Mouse (Mus musculus) left cerebral cortex, adult 8-10 months (tissue): ENCODE measurements around the gene Endod1. TPM values are rescaled to one million over a fixed set of nuclear protein-coding genes. Genes with fewer than 3 reads are reported as not detected.

Source experiments
- DNase-seq, 2 experiments: peaks; one replicate each; pipeline ENCODE4 v3.0.0; 2022; ENCODE audit warnings: low spot score in 2 of 2
- total RNA-seq, 4 experiments: library from RNA; stranded (reverse); gene quantifications; 2 replicates each; pipeline ENCODE4 v1.2.4; 2022

Gene Endod1
- total RNA-seq, result 10 to 100 TPM; 78.1 to 90.6 (median 84.1) TPM

DNA sequence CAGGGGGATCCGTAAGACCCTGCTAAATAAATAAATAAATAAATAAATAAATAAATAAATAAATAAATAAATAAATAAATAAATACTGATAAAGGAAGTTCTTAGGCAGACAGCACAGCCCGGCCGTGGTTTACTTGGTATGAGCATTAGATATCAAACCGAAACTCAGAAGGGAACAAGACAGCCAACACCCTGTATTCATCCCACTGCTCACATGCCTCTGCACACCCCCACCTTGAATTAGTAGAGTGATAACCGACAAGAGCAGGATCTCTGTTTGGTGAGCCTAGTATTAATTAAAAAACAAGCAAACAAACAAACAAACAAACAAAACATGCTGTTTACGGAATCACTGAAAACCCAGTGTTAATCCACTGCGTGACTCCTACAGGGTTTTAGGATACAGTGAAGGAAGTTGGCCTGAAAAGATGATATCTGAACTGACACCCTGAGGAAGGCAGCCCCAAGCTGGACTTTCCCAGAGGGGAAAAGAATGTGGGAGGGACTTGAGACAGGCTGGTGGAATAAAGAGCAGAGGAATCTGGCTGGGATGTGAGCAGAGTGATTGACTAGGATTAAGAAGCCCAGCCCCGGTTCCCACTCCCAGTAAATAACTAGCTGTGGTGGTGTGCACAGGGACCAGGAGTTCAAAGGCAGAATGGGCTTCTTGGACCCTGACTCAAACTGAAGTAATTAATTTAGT is at the start of gene Endod1:
Gene Endod1 (minus strand): TSS at position 155 of the 703 bp plus-strand sequence.
- DNase-seq, result no peak

DNA sequence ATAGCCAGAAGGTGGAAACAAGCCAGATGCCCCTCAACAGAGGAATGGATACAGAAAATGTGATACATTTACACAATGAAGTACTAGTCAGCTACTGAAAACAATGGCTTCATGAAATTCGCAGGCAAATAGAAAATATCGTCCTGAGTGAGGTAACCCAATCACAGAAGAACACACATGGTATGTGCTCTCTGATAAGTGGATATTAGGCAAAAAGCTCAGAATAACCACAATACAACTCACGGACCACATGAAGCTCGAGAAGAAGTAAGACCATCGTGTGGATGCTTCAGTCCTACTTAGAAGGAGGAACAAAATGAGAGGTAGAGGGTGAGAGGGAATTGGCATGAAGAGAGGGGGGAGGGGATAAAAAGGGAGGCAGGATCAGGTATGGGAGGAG is 27.8 kb upstream of the Endod1 start:
- no peak for DNase-seq

DNA sequence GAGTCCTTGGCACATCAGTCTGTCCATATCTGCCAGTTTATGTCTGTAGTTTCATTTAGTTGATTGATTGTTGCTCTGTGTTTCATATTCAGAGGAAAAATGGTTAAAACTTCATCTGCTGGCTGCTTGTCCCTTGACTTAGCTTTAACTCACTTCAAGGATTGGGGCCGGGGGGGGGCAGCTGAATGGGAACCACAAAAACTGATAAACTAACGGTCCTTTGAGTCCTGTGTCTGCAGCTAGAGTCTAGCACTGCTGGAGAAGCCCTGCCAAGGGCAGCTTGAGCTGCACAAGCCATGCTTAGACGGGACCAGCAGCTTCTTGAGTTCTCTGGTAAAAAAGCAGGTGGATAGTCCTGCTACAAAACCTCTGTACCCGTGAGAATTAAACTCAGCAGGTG is 26.7 kb upstream of the Endod1 start:
- DNase-seq, result no peak

DNA sequence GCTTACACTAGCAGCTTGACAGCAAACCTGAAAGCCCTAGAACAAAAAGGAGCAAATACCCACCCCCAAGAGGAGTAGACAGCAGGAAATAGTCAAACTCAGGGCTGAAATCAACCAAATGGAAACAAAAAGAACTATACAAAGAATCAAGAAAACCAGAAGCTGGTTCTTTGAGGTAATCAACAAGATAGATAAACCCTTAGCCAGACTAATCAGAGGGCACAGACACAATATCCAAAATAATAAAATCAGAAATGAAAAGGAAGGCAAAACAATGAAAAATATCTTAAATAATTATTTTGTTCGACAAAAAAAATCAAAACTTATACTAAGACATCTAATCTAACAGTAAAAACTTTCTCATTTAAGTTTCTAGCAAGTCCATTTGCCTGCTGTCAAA is 24.7 kb upstream of the Endod1 start:
- DNase-seq, result no peak

DNA sequence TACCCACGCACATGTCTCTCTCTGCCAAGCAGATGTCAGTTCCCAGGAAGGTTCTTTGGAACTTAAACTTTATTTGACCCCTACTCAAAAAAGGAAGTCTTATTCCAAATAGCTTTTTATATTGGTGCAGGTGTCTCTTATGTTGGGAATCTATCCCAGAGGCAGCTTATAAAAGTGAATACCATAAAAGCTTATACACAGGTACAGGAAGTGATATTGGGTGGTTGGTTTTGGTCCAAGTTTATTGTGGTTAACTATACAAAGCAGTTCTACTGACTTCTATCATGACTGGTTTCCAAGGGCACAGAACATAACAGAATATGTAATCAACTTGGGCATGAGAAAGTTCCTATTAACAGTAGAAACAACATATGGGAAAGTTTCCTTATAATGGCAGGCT is 20.8 kb upstream of the Endod1 start:
- DNase-seq, result no peak

DNA sequence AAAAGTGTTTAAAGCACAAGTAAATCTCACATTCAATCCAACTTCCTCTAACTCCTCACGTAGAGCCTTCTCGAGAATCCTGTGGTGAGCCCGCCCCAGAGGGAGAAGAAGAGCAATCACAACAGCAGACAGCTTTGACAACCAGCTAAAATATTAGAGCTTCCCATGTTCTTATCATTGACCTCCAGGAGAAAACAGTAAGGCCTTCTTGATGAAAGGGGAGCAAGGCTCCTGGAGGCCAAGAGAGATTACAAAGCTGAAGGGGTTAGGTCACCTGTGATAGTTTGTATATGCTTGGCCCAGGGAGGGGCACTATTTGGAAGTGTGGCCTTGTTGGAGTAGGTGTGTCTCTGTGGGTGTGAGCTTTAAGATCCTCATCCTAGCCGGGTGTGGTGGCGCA is 19.1 kb upstream of the Endod1 start:
- no peak for DNase-seq

DNA sequence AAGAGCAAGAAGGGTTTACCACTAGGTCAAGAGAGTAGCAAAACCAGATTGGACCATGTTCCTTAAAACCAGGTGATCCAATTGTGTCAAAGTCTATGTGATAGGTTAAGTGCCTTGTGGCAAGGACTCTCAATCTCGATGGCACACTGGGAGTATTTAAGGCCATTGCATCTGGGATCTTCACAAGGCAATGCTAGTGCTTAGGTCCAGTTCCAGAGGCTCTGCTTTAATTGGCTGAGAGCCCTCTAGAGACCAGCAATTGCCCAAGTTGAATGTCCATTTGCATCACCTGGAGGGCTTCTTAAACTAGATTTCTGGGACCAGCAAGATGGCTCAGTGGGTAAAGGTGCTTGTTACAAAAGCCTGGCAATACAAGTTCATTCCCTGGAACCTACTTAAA is 17.6 kb upstream of the Endod1 start:
- DNase-seq, result no peak

DNA sequence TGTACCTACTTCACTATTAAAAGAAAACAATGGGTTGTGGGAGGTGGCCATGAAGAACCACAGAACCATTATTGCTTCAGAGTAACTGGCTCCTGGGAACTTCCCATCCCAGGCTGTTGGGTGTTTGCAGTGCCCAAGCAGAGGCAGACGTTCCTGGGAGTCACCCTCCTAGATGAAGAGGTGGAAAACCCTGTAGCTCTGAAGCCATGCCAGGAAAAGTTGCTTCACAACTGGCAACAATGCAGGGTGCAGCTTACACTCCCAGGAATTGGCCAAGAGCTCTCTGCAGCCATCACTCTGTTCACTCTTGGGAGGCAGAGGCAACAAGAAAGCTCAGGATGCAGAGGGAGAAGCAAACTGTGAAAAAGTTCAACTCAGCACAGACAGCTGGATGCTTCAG is 16.8 kb upstream of the Endod1 start:
- no peak for DNase-seq

DNA sequence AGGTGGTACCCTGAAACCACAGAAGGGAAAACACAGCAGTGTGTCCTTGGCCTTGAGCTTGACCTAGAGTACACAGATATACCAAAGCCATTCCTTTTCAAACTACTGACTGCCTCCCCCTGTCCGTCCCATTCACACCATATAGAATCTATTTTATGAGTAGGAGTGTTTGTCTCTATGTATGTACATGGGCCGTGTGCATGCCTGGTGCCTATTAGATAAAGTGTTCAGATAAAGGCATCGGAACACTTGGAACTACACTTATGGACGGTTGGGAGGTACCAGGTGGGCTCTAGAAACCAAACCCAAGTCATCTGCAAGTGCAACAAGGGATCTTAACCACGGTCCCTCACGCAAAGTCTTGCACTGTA is 16.1 kb upstream of the Endod1 start:
- no peak for DNase-seq

DNA sequence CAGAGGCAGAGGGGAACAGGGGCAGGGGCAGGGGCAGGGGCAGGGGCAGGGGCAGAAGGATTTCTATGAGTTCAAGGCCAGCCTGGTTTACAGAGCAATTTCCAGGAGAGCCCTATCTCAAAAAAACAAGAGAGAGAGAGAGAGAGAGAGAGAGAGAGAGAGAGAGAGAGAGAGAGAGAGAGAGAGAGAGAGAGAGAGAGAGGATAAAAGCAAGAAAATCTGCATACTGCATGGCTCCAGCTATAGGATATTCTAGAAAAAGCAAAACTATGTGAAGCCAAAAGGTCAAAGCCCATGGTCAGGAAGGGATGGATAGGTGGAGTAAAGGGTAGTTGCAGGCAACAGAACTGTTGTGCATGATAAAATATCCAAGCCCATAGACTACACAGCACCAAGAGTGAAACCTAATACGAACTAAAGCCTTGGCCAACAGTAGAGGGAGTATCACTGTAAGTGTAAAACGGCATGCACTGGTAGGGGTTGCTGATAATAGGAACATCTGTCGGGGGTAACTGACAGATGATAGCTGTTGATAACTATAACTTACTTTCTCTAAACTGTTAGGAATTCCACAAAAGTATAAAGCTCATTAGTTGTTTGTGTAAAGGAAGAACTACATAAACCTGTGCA is 15.6 kb upstream of the Endod1 start:
- no peak for DNase-seq

DNA sequence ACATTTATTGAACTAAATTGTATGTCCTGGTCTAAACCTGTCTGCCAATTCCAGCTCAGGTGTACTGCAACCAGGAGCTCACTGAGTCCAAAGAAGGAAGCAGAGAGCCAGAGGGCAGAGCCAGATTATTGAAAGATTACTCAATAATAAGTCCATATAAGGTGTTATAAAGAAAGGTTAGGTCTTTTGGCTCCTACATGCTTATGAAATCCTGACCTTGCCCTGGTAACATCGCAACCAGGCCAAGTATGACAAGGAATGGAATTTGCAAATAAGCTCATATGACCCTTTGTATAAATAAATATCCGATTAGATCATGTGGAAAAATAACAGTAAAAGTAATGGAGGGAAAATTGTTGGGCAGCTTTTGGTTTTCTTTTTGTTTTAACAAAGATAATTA is 14.8 kb upstream of the Endod1 start:
- no peak for DNase-seq

DNA sequence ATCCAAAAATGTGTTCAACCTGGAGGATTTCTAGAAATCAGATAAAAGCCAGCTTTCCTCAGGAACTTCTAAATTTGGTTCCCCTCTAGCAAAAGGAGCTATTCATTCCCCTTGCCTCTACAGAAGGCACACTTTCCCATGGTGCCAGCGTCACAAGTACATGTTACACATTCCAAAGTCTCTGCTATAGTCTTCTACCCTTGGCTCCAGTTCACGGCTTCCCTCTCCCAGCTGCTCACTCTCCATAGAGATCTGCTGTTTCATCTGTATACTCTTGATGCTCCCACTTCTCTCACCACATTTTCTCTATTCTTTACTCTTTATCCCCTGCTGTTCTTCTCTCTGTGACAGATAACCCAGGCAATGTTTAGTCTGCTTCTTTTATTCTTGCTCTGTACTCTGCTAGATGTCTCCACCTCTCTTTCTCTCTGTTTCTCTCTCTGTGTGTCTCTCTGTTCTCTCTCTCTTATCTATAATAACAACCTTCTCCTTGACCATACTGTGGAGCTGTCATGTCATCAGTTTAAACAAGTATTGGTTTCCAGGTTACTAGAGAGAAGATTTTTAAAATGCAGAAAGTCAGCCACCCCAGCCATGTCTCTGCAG is 13.8 kb upstream of the Endod1 start:
- DNase-seq, result no peak

DNA sequence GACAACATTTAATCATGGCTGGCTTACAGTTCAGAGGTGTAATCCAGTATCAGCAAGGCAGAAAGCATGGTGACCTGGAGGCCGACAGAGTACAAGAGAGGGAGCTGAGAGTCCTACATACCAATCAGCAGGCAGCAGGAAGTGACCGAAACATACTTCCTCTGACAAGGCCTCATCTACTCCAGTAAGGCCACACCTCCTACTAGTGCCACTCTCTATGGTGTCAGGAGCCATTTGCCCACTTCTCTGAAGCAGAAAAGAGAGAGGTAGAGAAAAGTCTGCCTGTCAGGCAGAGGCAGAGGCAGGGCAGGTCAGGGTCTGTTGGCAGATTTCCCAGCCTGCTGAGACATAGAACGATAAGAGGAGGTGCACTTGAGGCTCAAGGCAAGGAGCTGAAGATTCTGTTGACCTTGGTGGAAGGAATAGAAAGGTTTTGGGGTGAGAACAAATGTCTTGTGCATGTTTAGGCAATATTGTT is 10.6 kb upstream of the Endod1 start:
- no peak for DNase-seq

DNA sequence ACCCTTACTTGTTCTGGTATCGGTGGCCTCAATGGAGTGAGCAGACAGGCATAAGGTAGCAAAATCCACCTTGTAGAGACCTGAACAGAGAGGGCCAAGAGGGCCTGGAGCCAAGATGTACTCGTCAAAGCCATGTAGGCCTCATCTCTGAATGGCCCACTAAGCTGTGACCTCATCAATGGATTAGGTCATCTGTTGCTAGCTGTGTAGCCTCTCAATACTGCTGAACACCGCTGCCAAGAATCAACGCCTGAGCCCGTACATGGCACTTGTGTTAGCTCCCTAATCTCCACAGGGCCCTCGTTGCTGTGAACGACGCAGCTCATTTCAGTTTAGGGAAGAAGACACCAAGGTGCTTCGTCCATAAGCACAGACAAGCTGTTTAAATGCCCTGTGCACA is 10.0 kb upstream of the Endod1 start:
- DNase-seq, result no peak

DNA sequence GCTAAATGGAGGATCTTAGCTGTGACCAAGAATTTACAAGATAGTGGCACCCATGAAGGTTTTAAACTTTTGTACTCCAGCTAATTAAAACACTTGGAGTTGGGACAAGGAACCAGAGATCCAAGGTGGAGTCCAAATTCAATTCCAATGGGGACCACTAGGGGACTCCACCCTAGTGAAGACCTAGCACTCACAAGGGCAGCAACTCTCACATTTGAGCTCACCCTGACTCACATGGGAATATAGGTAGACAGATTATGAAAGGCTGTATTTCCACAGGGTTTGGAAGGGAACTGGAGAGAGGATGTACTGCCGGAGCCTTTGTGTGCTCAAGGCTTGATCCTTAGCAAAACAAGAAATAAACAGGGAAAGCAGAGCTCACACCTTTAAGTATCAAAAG is 9.0 kb upstream of the Endod1 start:
- DNase-seq, result no peak

DNA sequence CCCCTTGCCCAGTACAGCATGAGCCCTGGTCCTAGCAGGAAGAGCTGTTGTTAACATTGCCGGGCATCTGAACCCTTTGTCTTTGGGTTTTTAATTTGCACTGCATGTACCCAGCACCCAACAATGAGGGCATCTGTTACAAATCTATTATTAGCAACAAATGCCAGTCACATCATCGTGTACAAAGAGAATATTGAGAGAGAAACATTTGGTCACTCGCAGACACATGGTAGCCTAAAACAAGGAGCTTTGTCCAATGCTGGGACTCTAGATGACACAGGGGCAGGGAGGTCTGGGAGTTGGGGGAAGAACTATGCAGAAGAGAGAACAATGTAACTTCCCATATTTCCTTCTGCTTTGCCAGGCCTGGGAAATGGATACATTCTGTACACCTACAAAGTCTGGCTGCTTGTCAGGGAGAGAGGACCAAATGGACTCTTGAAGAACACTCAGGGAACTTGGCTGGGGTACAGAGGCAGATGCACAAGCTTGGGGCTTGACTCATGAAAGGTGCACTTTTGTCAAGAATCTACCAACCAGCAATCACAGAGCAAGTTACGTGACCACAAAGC is 7.8 kb upstream of the Endod1 start:
- DNase-seq, result peak in 1 of 2 experiments; percentile 37

DNA sequence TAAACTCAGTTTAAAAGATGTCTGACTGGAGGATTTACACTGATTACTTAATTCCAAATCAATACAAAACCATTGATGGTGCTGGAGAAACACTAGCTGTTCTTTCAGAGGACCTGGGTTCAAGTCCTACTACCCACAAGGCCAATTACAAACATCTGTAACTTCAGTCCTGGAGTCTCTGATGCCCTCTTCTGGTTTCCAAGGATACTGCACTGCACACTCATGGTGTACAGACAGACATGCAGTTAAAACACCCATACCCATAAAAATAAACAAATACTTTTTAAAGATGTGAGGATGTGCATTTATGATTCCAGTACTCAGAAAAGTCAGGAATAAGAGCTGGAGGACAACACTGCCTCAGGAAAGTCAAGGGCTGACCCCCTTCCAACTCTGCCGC is 6.7 kb upstream of the Endod1 start:
- DNase-seq, result no peak

DNA sequence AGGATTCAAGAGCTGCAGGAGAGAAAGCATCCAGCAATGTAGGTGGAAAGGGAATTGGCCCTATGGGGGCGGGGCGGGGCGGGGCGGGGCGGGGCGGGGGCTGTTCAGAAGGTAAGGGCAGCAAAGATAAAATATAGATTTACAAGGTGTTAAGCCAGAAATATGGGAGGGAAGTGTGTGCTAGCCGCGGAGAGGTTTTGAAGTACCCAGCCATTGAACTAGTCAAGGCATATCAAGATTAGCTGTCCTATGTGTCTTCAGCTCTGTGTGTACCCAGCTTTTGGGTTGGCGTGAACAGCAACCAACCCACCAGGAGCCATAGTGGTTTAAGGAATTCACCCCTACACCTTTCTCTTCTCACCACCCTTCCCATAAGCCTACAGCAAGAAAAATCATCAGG is 5.5 kb upstream of the Endod1 start:
- DNase-seq, result no peak

DNA sequence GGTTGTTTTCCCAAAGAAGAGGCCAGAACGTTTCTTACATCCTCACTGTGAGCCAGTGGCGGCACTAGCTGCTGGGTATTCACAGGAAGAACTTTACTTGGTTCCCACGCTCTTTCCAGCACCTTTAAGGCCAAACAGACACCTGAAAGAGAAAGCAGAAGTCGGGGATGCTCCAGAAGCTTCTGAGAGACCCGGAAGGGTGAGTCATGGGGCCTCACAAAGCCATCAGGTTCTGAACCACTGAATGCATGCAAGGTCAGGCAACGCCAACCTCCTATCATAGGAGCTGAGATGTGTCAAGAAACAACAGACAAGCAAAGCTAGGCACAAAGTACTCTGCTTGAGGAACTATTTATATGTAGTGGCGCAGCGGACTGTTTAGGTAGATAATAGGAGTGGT is 4.4 kb upstream of the Endod1 start:
- DNase-seq, result no peak

DNA sequence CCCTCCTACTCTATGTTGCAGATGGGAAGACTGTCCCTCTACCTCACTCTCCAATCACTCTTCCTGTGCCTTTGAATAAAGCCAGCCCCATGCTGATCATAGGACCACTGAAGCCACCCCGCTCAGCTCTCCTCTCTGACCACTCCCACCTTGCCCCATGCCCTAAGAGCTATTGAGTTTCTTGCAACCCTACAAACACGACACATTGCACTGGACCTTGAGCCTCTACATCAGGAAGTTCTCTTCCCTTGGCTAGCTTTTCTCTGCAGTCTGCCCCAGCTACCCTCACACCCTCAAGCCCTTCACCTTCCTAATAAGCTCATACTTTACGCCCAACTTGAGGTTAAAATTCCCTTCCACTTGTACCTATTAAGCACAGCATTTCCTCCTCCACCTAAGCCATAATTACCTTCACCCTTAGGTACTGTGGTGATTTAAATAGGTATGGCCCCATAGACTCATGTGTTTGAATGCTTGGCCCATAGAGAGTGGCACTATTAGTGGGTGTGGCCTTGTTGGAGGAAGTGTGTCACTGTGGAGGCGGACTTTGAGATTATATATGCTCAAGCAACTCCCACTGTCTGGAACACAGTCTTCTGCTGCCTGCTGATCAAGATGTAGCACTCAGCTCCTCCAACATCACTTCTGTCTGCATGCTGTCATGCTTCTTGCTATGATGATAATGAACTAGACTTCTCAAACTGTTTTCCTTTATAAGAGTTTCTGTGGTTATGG is 2.0 kb upstream of the Endod1 start:
- no peak for DNase-seq

DNA sequence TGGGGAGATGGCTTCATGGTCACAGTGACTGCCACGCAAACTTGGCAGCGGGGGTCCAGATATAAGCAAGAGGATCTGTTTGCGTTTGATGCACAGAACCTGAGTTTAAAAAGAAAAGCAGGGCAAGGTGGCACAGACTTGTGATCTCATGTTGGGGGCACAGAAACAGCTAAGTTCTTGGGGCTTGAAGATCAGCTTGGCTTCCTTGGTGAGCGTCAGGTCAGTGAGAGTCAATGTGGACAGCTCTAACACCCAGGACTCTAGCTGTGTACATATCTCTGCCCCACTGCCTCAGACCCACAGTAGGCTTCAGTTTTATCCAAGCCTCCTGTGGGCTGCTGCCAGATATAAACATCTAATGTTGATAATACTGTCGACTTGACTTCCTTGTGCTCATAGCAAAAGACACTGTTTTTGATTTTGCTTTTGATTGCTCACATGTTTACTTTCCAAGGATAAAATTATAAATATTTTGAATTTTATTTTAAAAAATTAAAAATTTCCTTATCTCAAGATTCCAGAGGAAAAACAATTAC is 1.0 kb upstream of the Endod1 start:
- DNase-seq, result no peak
